Mouse (Mus musculus): ENCODE measurements around the gene Zfp982. TPM values are rescaled to one million over a fixed set of nuclear protein-coding genes. Genes with fewer than 3 reads are reported as not detected.

Zfp982 gene
- polyA plus RNA-seq, 1 experiment from 2014 or later: 4.6 TPM

Other genes with a start within 250 kb of the Zfp982 start
- gene Zfp988, start 186.7 kb upstream of the Zfp982 start, polyA plus RNA-seq (2015; fragmentation: Nextera tagmentation; extraction: Ambion mirVana): 0.14 TPM in 1 of 2 replicates, not detected in the other
- gene Zfp978, start 131.1 kb upstream of the Zfp982 start, polyA plus RNA-seq (2015; fragmentation: Nextera tagmentation; extraction: Ambion mirVana): 0.13 TPM in 1 of 2 replicates, not detected in the other
- gene Gm16503, start 47.8 kb downstream of the Zfp982 start, polyA plus RNA-seq (2015; fragmentation: Nextera tagmentation; extraction: Ambion mirVana): 0.63 and 0.75 TPM in 2 replicates
- 0.07 TPM in 1 of 2 replicates, not detected in the other for gene Zfp985, start 60.9 kb downstream of the Zfp982 start, polyA plus RNA-seq (2015; fragmentation: Nextera tagmentation; extraction: Ambion mirVana)
- 2.1 and 2.3 TPM in 2 replicates for gene Zfp979, start 150.1 kb downstream of the Zfp982 start, polyA plus RNA-seq (2015; fragmentation: Nextera tagmentation; extraction: Ambion mirVana)
- not detected in 2 replicates for gene Zfp534, start 210.1 kb downstream of the Zfp982 start, polyA plus RNA-seq (2015; fragmentation: Nextera tagmentation; extraction: Ambion mirVana)